Mouse (Mus musculus): ENCODE results near the gene Olfr763. TPM values are rescaled to one million over a fixed set of nuclear protein-coding genes. Genes with fewer than 3 reads are reported as not detected.
"Not testable (repeated sequence)": the region's sequence is repeated elsewhere in the genome, so short reads cannot be mapped to it uniquely, and the experiment has no call there.

Olfr763 gene
- total RNA-seq (2021), result not detected
- long read RNA-seq, experiment 1, result 0 reads
- long read RNA-seq, experiment 2, result 0 reads

DNA sequence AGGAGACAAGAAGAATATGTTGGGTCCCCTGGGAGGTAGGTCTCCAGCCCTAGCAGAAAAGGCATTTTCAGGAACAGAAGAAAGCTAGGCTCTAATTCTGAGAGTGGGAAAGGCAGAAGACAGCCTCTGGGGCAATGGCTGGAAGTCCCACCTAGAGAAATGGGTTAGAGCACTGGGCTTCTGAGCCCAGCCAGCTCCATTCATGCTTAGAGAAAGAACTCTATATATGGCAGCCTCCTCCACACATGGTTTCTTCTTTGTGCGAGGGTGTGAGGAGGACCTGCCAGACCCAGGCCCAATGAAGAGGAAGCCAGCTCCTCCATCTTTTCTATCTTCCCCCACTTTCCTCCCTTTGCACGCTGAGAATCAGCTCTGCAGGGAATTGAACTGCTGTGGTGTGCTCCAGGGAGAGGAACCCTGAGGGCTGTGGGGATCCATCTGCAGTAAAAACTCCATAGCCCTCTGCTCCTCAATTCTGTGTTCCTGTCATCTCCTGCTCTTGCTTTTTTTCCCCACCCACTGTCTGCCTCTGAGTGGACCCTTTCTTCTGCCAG lies at the start of gene Olfr763:
TSS of gene Olfr763 (plus strand) at position 504 of the 554 bp plus-strand sequence.
- DNase-seq, result no peak
- intact Hi-C loops (cut with DNase I; ENCODE audit: low total_unique reads), result no loop called here

GRCm38 (mm10) chr10:128964961-128965360 lies 45.6 kb upstream of the Olfr763 start:
- intact Hi-C loops (cut with DNase I; ENCODE audit: low total_unique reads), result no loop called here
- no peak for DNase-seq

GRCm38 (mm10) chr10:128965871-128966270 lies 44.7 kb upstream of the Olfr763 start:
- intact Hi-C loops (cut with DNase I; ENCODE audit: low total_unique reads), result no loop called here

DNA sequence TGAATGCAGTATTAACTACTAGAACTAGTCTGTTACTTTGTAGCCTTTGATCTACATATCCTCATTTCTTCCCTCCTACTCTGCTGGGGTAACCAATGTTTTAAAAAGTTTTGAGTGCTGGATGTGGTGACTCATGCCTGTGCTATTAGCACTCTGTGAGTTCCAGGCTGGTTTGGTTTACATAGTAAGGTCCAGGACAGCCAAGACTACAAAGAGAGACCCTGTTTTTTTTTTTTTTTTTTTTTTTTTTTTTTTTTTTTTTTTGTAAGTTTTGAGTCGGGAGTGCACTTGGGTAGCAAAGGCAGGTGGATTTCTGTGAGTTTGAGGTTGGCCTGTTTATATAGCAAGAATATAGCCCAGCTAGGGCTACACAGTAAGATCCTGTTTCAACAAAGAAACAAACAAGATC lies 42.2 kb upstream of the Olfr763 start:
- intact Hi-C loops (cut with DNase I; ENCODE audit: low total_unique reads), result no loop called here

More at GRCm38 (mm10) chr10:128965871-128966270, 44.7 kb upstream of the Olfr763 start:
- DNase-seq, result no peak

DNA sequence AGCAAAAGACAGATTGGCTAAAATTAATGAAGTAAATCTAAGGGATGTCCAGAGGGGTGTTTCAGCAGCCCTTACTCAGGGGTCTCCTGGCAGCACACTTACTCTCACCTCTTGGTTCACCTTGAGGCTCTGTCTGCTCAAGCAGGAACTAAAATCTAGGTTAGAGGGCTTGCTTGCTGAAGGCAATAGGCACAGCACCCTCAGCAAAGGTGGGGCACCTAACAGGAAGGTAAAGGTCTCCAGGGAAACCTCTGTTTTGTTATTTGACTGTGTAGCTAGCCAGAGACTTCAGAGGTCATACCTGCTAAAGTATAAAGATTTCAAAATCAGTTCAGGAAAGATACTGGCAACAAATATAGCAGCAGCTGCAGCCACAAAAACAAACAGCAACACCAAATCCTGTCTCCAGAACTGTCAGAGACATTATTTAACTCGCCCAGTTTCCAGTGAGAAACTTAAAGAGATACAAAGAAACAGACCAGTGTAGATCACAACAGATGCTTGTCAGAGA lies 39.8 kb upstream of the Olfr763 start:
- DNase-seq, result no peak
- intact Hi-C loops (cut with DNase I; ENCODE audit: low total_unique reads), result loop anchor here (10.0 kb wide), 1 partner anchor 56 kb away; no protein-coding TSS in a partner anchor

More for the DNA sequence above, 42.2 kb upstream of the Olfr763 start:
- no peak for DNase-seq

DNA sequence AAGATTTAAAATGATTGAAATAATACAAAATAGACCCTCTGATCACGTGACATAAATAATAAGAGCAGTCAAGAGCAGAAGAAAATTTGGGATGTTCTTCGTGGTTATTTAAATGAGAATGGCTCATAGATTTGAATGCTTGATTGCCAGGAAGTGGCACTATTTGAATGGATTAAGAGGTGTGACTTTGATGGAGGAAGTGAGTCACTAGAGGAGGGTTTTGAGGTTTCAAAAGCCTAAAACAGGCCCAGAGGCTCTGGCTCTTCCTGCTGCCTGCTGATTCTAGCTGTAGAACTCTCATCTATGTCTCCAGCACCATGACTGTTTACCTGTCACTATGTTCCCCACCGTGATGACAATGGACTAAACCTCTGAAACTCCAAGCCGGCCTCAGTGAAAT lies 37.8 kb upstream of the Olfr763 start:
- intact Hi-C loops (cut with DNase I; ENCODE audit: low total_unique reads), result loop anchor here (10.0 kb wide), 1 partner anchor 58 kb away; no protein-coding TSS in a partner anchor
- no peak for DNase-seq

GRCm38 (mm10) chr10:128976395-128976794 lies 34.2 kb upstream of the Olfr763 start:
- DNase-seq, result no peak
- intact Hi-C loops (cut with DNase I; ENCODE audit: low total_unique reads), result loop anchor here (10.0 kb wide), 1 partner anchor 62 kb away; no protein-coding TSS in a partner anchor

- DNase-seq, result peak; percentile 49
- intact Hi-C loops (cut with DNase I; ENCODE audit: low total_unique reads), result loop anchor here (10.0 kb wide), 1 partner anchor 63 kb away; no protein-coding TSS in a partner anchor
Measured at GRCm38 (mm10) chr10:128977522-128978114, 33.0 kb upstream of the Olfr763 start.

- DNase-seq, result no peak
- intact Hi-C loops (cut with DNase I; ENCODE audit: low total_unique reads), result no loop called here
Measured at GRCm38 (mm10) chr10:128980644-128981365, 29.8 kb upstream of the Olfr763 start.

GRCm38 (mm10) chr10:128989131-128989530 lies 21.5 kb upstream of the Olfr763 start, which contains the start of gene Olfr9:
Gene Olfr9, plus strand, starts transcription at chr10:128989431.
- DNase-seq; intact Hi-C loops (cut with DNase I; ENCODE audit: low total_unique reads): not testable (repeated sequence)

DNA sequence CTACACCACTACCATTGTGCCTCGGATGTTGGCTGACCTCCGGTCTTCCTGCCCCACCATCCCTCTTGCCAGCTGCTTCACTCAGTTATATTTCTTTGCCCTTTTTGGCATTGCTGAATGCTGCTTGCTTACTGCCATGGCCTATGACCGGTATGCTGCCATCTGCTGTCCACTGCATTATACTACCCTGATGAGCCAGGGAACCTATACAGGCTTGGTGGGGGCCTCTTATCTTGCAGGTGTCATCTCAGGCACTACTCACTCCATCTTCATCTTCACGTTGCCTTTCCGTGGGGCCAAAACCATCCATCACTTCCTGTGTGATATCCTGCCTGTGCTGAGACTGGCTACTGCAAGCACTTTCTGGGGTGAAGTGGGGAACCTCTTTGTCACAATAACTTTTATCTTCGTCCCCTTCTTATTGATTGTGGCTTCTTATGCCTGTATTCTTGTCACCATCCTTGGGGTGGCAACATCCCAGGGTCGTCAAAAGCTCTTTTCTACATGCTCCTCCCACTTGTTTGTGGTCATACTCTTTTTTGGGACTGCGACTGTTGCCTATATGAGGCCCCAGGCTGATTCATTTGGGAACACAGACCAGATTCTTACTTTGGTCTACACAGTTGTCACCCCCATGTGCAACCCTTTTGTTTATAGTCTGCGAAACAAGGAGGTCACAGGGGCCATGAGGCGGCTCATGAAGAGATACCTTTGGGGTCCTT lies 20.3 kb upstream of the Olfr763 start:
- DNase-seq; intact Hi-C loops (cut with DNase I; ENCODE audit: low total_unique reads): not testable (repeated sequence)

- intact Hi-C loops (cut with DNase I; ENCODE audit: low total_unique reads), result no loop called here
- no peak for DNase-seq
Measured at GRCm38 (mm10) chr10:128990994-128991393, 19.6 kb upstream of the Olfr763 start.

- intact Hi-C loops (cut with DNase I; ENCODE audit: low total_unique reads), result no loop called here
- DNase-seq, result no peak
Measured at GRCm38 (mm10) chr10:128995796-128996195, 14.8 kb upstream of the Olfr763 start.

- DNase-seq, result no peak
- intact Hi-C loops (cut with DNase I; ENCODE audit: low total_unique reads), result no loop called here
Measured at GRCm38 (mm10) chr10:128996523-128997040, 14.0 kb upstream of the Olfr763 start.

- no peak for DNase-seq
- intact Hi-C loops (cut with DNase I; ENCODE audit: low total_unique reads), result no loop called here
Measured at GRCm38 (mm10) chr10:129004032-129004920, 6.3 kb upstream of the Olfr763 start.

DNA sequence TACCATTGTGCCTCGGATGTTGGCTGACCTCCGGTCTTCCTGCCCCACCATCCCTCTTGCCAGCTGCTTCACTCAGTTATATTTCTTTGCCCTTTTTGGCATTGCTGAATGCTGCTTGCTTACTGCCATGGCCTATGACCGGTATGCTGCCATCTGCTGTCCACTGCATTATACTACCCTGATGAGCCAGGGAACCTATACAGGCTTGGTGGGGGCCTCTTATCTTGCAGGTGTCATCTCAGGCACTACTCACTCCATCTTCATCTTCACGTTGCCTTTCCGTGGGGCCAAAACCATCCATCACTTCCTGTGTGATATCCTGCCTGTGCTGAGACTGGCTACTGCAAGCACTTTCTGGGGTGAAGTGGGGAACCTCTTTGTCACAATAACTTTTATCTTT lies 920 bp downstream of the Olfr763 start:
- DNase-seq; intact Hi-C loops (cut with DNase I; ENCODE audit: low total_unique reads): not testable (repeated sequence)

- intact Hi-C loops (cut with DNase I; ENCODE audit: low total_unique reads), result no loop called here
- no peak for DNase-seq
Measured at GRCm38 (mm10) chr10:129014477-129014876, 3.9 kb downstream of the Olfr763 start.

DNA sequence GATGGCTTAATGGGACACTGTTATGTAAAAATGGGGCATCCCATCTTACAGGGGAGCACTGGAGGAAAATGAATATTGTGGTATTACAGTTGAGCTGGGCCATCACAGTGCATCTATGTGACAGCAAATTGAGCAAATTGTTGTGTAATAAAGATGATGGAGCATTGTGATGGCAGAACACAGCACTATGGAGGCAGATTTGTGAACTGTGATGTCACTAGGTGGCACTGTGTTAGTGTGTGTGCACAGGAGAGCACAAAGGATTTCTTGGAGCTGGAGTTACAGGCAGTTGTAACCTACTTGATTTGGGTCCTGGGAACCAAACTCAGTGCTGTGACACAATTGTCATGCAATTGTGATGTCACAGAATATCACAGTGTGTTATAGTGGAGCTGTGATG lies 12.7 kb downstream of the Olfr763 start:
- DNase-seq, result no peak
- intact Hi-C loops (cut with DNase I; ENCODE audit: low total_unique reads), result no loop called here

All from gastrocnemius, postnatal 14 days (tissue).